Mouse (Mus musculus) neural tube, embryonic 10.5 days (tissue): ENCODE results near the gene Timp1.
A peak's percentile ranks its signal among the peaks of the same experiment; 100 is the strongest.

Experiments used
- DNase-seq: peaks from one replicate; pipeline ENCODE4 v3.0.0-alpha.2; 2017; ENCODE audit warnings: low spot score; ENCODE audit errors: extremely low spot score

Gene Timp1

DNA sequence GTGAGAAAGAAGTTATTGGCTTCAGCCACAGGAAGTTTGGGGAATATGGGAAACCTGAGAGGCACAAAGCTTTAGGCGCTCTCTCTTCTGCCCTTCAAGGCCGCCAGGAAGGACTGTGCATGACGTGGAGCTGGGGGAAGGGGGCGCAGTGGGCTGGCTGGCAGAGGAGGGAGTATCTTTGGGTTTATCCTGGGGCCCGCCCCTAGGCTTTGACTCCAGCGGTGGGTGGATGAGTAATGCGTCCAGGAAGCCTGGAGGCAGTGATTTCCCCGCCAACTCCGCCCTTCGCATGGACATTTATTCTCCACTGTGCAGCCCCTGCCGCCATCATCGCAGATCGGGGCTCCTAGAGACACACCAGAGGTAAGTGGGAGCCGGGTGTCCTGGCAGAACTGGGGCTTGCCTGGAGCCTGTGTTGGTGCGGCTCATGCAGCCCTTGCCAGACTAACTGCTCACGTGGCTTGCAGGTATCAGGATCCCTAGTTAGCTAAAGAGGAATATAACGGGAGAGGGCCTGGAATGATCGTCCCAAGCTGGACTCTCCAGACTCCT is at the start of gene Timp1:
Timp1 (plus strand) TSS at position 205 of the 552 bp plus-strand sequence.
- DNase-seq = peak; percentile 40

DNA sequence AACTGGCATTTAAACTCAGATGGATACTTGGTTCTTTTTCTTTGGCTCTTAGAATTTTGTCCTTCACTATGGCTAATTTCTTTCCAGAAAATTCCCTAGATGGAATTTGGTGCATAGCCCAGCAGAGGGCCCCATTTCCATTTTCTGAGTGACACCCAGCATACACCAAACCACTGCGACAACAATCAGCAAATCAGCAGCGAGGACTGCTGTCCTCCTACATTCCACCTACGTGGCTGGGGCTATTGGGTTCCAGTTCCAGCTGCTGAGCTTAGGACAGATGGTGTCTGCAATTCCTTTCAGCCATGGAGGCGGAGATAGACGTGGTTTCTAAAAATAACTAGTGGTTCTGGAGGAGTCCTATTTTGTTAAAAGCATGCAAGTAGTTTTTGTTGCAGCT is 41.0 kb upstream of the Timp1 start:
- no peak for DNase-seq

GRCm38 (mm10) chrX:20847232-20847631 is 22.7 kb upstream of the Timp1 start:
- no peak for DNase-seq

DNA sequence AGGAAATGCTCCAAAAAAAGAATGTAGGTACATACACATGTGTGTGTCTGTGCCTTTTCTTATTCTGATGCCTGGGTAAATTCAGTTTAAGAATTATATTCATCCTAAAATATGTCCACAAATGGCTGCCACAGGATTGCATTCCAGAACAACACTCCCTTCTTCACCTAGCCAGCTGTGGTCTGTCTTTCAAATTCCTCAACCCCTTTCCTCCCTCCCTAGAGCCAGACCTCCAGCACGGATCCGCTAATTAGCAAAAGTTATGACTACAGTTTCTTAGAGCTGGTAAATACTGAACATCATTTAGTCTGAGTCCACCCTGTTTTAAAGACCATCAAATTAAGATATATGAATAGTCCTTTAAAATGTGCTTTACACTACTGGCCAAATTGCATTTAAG is 22.1 kb upstream of the Timp1 start:
- no peak for DNase-seq

DNA sequence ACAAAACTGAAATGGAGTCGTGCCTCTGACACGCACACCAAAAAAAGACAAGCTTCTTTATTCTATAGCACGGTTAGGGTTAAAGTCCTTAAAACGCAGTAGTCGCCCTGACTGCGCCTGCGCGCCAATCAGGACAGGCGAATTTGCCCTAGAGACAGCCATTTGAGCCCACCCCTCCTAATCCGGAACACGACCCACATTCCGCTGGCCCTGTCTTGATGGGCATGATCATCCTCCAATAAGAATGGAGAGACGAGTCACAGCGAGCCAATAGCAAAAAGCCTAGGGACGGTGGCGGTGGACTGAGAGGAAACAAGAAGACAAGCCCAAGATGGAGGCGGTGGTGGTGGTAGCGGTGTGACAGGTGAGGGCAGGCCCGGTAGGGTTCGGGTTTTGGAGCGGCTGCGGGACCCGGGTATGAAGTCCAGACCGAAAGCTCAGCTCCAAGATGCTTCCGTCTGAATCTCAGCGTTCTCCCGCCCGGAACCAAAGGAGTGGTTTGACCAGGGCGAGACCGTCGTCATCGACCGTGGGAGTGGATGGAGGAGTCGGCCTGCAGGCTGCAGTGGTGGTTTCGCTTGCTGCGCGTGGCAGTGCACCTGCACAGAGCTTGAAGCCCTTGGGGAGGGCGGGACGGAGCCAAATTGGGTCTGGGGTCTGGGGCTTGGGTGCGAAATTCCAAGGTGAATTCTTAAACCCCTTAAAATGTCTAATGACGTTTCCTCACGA is 21.5 kb upstream of the Timp1 start:
- DNase-seq = peak; percentile 75

GRCm38 (mm10) chrX:20853794-20854193 is 16.2 kb upstream of the Timp1 start:
- DNase-seq = no peak

DNA sequence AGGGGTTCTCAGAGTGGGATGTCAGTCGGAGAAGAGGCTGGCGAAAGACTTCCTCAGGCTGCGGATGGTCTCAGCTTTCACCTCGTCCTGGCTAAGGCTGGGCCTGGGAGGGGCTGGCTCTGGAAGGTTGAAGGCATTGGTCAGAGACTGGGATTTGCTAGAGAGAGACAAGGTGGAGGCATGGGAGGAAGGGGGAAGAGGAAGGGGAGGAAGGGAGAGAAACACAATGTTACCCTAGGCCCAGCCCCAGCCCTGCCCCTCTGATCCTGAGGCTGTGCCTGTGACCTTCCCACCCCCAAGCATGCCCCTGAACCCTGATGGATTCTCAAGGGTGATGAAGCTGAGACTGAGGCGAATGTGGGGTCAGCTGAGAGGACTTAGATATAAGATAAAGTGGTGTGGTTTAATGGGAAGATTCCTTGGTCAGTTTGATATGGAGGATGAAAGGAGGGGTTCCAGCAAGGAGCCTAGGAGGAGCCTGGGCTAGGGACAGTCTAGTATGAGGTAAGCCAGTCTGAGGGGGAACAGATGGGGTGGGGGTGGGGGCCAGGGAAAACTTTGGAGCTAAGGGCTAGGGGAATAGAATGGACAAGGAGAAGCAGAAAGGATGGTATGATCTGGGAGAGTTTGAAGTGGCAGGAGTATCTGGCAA is 8.4 kb upstream of the Timp1 start:
- DNase-seq = no peak

DNA sequence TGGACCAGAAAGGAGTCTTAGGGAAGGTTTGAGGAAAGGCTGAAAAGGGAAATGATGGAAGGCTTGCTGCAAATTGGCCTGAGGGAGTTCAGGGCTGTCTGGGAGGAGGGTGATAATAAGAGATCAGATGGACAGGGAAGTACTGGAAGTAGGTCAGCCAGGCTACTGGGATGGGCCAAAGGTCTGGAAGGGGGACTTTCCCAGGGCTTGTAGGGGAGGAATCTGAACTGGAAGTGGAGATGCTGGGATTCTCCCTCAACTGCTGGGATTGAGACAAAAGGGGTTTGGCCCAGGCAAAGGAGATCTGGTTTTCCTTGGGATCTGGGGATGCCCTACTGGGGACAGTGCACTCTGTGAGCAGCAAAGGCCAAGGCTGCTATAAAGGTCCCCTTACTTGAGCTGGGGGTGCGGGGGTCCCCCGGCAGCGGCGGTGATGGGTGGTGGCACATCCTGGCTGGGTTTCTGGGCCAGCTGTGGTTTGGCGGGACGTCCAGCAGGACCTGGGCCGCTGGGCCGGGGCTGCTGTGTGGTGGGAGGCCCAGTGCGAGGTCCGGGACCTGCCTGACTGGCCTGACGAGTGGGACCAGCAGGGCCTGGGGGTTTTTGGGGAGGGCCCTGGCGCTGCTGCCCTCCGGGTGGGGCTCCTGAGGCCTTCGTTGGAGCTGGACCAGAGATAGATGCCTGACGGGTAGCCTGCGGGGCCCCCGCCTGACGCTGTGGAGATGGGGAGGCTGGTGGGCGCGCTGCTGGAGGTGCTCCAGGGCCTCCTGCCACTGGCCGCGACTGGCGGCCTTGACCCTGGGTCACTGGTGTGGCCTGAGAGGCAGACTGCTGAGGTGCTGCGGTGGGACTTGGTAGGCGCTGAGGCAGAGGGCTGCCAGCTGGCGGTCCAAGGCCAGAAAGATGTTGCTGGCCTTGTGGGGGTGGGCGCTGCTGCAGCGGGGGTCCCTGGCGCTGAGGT is 7.6 kb upstream of the Timp1 start:
- no peak for DNase-seq

DNA sequence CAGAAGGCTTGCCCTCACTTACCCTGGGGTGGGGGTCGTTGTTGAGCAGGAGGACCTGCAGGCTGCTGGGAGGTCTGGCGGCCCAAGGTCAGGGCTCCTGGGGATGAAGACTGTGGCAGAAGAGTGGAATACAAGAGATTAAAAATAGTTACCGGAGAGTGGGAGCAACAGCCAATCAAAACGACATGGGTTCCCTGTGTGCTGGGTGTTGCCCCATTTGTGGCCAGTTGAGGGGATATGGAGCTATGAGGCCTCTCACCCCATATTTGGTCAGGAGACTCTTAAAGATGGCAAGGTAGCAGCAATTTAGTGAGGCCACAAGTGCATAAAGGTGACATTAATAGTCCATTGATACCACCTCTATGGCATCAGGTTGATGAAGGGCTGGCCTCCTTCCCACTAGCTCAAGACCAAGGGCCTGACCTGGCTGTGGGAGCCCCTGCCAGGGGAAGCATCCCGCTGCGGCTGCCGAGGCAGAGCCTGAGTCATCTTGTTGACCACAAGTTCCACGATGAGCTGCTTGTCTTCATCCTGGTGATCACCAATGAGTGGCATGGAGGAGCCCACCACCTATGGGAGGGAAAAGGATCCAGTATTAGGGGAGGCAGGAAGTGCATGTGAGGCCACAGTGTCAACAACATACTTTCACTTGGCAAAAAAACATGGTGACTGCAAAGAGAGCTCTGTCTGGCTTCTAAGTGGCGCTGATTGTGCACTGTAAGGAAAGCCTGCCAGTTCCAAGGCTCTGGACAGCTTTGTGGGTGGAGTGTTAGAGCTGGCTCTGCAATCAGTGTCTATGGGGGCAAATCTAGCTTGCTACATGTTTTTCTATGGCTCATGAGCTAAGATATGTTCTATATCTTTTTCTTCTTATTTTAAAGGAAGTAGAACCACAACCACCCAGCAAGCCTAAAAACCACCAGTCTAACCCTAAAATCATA is 6.5 kb upstream of the Timp1 start:
- no peak for DNase-seq

- DNase-seq = no peak
Measured at GRCm38 (mm10) chrX:20868091-20868490, 1.9 kb upstream of the Timp1 start.

DNA sequence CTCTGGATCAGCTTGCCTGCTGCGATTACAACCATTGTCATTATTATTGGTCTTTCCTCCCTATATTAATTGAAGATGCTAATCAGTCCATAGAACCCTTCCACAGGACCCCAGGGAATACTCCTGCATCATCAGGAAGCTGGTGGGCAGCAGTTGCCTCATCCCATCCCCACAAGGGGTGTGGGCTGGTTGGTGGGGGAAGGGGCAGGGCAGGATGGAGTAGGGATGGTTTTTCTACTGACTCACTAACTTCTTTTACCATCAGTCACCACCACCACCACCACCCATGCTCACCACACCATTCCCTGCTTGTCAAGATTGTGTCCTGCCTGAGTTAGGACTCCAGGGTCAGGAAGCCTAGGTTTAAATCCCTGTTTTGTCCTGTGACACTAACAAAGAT is 763 bp upstream of the Timp1 start:
- no peak for DNase-seq

GRCm38 (mm10) chrX:20872928-20873500 is 3.0 kb downstream of the Timp1 start:
- DNase-seq = no peak

- no peak for DNase-seq
Measured at GRCm38 (mm10) chrX:20875241-20875640, 5.3 kb downstream of the Timp1 start.

- no peak for DNase-seq
Measured at GRCm38 (mm10) chrX:20910074-20910473, 40.1 kb downstream of the Timp1 start.

- no peak for DNase-seq
Measured at GRCm38 (mm10) chrX:20913726-20914125, 43.8 kb downstream of the Timp1 start.

DNA sequence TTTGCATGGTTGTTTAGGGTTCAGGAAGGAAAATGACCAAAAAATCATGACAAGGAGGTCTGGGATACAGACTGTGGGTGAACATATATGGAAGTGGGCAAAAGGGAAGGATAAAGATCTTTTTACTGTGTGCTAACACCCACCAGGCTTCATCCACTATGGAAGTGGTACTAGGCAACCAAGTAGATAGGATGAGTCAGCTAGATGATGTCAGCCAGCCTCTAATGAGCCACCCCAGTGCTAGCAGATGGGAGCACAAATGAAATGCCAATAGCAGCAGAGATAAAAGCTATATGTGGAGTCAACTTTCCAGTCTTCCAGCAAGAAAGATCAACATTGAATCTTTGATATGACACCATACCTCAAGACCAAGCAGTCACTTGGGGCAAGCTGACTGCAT is 45.1 kb downstream of the Timp1 start:
- DNase-seq = no peak

DNA sequence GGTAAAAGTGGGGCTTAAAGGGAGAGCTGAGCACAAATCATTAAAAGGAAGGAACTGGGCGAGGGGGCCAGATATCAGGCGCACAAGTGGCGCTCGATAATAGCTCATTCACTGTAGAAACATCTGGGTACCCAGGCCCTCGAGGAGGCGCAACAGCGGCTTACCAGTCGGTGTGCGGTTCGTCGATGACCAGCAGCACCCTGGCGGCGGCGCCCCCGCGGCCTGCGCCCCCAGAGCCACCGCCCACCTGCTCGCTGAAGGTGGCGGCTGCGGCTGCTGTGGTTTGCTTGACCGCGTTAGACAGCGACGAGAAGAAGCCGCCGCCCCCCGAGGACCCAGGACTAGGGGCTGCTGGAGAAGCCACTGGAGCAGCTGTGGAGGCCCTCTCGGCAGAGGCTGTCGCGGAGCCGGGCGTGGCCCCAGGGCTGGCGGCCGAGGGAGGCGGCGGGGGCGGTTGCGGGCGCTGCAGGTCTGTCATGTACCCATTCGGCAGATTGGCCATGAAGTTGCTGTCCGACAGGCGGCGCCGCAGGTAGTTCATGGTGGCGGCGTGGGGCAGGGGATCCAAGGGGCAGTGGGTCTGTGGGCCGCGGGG is 50.4 kb downstream of the Timp1 start:
- no peak for DNase-seq

GRCm38 (mm10) chrX:20920844-20921364 is 50.9 kb downstream of the Timp1 start, which contains the start of gene Syn1:
Syn1 (minus strand) TSS chrX:20921004.
- DNase-seq = peak; percentile 77

DNA sequence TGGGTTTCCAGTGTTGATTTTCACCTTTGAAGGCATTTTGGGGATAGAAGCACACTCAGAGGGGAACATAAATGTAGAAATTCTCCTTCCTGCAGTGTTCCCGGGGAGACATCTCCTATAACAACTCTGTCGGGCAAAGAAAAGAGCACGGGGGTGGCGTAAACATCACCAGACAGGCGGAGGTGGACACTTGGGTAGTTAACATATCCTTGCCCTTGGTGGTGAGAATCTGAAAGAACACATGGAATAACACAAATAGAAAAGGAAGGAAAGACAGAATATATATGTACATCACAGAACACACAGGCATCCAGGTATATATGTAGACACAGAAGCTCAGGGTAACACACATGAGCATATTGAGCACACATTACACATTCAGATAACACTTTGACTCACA is 51.4 kb downstream of the Timp1 start:
- DNase-seq = no peak
